Mouse (Mus musculus) E14TG2a.4 (cell line): ENCODE measurements at regions not wholly inside any gene's neighbourhood (a gene's known extent, or its start where the extent isn't known, plus 50 kb on each side); places are given as distances from the start of the nearest gene placed in this dataset.

Experiments
- H3K27me3 ChIP-seq: 2 replicates; pipeline ENCODE4 v1.6.1; 2014; ENCODE audit warnings: low read length, control low read depth; ENCODE audit not compliant: insufficient read depth
- H3K36me3 ChIP-seq: 2 replicates; pipeline ENCODE4 v1.6.1; 2014; ENCODE audit warnings: low read length, control low read depth; ENCODE audit not compliant: insufficient read depth
- H3K4me1 ChIP-seq: replicated peaks from 2 replicates; pipeline ENCODE4 v1.6.1; 2014; ENCODE audit warnings: low read depth, low read length, control low read depth
- H3K4me3 ChIP-seq: replicated peaks from 2 replicates; pipeline ENCODE4 v1.5.1; 2014; ENCODE audit warnings: mild to moderate bottlenecking, low read length
- H3K9me3 ChIP-seq: 2 replicates; pipeline ENCODE4 v1.6.1; 2014; ENCODE audit warnings: low read length, control low read depth
- CTCF ChIP-seq: conservative IDR thresholded peaks from 2 replicates; pipeline ENCODE4 v1.5.1; 2014; ENCODE audit warnings: low read length
- NANOG ChIP-seq: IDR thresholded peaks from 2 replicates; pipeline ENCODE4 v1.6.1; 2014; ENCODE audit warnings: borderline replicate concordance, low read length, mixed read lengths
- POU5F1 ChIP-seq: IDR thresholded peaks from 2 replicates; pipeline ENCODE4 v1.6.1; 2014; ENCODE audit warnings: low read length, borderline replicate concordance

DNA sequence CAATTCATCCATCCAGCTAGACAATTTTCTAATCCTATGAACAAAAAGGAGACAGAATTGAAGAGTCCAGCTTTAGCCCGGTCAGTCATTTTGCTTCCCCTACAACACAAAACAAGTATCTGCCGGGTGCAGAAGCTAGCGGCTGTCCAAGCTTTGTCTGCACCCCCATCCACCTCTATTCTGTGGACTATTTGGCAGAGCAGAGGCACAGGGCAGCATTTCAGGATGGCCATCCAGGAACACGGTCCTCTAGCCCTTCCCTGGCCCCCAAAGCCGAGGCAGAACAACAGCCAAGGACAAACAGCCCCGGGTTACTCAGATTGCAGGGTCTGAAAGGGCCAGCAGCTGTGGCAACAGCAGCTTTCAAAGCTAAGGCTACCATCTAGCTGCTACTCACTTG, 358.6 kb downstream of the Sec23a start:
- H3K4me1 ChIP-seq, result no peaks in the 10 kb centered on the region
- no peaks in the 10 kb centered on the region for H3K9me3 ChIP-seq
- TF ChIP-seq NANOG (no peak), CTCF (no peak), POU5F1 (no peak)
- H3K36me3 ChIP-seq, result no peaks in the 10 kb centered on the region
- H3K27me3 ChIP-seq, result no peaks in the 10 kb centered on the region
- no peak overlapping the region for H3K4me3 ChIP-seq

DNA sequence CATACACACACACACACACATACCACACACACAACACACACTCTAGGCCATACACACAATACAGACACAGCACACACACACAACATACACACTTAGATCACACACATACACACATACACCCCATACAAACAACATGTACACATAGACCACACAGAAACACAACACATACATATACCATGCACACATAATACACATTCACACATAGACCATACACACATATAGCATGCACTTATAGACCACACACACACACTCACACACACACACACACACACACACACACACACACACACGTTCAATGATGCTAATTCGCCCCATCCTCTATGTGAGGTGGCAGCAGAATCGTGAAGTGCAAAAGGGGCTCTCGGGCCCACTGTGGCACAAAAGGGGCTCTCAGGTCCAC, 359.1 kb downstream of the Sec23a start:
- TF ChIP-seq POU5F1 (no peak), NANOG (no peak), CTCF (no peak)
- Histone ChIP-seq H3K36me3 (no peaks in the 10 kb centered on the region), H3K4me1 (no peaks in the 10 kb centered on the region), H3K4me3 (no peak overlapping the region), H3K27me3 (no peaks in the 10 kb centered on the region), H3K9me3 (no peaks in the 10 kb centered on the region)

DNA sequence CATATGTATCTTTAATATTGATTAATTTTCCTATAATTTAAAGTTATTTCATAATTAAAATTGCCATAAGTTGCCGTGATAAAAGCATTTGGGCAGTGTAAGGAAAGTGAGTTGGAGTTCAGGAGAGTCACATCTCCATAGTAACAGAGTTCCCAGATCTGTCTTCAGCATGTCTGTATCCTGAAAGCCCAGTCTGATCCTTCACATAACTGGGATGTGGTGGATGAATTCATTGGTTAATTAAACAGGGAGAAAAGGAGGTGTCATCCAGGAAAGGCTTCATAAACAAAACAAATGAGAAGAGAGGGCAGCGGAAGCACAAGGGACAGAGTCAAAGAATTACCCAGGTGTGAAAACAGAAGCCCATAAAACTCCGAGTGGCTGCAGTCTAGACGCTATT, 363.5 kb downstream of the Sec23a start:
- Histone ChIP-seq H3K4me3 (no peak overlapping the region), H3K27me3 (no peaks in the 10 kb centered on the region), H3K4me1 (no peaks in the 10 kb centered on the region), H3K36me3 (no peaks in the 10 kb centered on the region), H3K9me3 (no peaks in the 10 kb centered on the region)
- TF ChIP-seq NANOG, result no peak
- no peak for TF ChIP-seq CTCF
- no peak for TF ChIP-seq POU5F1

DNA sequence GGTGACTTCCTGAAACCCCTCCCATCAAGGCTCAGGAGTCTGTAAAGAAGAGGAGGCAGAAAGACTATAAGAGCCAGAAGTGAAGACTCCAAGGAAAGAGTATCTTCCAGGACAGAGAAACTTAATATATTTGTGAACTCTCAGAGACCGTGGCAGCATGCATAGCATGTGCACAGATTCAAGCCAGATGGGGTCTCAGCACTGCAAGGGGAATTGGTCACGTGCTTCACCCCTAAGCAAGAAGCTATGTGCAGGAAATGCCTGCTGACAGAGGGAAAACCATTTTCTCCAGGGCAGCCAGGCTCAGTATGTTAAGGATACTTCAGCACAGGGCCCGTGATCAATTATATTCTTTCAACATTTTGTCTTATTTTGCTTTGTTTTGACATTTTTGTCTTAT, 368.0 kb downstream of the Sec23a start:
- TF ChIP-seq NANOG (no peak), POU5F1 (no peak), CTCF (no peak)
- no peaks in the 10 kb centered on the region for H3K4me1 ChIP-seq
- no peak overlapping the region for H3K4me3 ChIP-seq
- no peaks in the 10 kb centered on the region for H3K9me3 ChIP-seq
- H3K36me3 ChIP-seq, result no peaks in the 10 kb centered on the region
- H3K27me3 ChIP-seq, result no peaks in the 10 kb centered on the region

DNA sequence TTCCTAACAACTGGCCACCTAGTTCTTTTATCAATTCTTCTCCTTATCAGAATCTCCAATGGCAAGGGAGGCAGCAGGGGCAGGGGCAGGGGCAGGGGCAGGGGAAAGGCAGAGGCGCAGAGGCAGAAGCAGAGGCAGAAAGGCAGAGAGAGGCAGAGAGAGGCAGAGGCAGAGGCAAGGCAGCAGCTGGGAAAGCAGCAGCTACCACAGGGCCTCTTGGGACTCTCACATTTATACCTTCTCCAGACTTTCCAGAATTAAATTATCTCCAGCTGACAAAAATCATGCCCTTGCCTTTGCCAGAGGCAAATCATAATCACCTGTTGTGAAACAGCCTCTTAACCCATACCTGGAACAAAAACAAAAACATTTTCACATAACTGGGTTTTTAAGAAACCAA, 370.4 kb upstream of the Clec14a start:
- Histone ChIP-seq H3K9me3 (no peaks in the 10 kb centered on the region), H3K27me3 (no peaks in the 10 kb centered on the region), H3K4me1 (no peaks in the 10 kb centered on the region), H3K4me3 (no peak overlapping the region), H3K36me3 (no peaks in the 10 kb centered on the region)
- no peak for TF ChIP-seq CTCF
- no peak for TF ChIP-seq NANOG
- TF ChIP-seq POU5F1, result no peak

DNA sequence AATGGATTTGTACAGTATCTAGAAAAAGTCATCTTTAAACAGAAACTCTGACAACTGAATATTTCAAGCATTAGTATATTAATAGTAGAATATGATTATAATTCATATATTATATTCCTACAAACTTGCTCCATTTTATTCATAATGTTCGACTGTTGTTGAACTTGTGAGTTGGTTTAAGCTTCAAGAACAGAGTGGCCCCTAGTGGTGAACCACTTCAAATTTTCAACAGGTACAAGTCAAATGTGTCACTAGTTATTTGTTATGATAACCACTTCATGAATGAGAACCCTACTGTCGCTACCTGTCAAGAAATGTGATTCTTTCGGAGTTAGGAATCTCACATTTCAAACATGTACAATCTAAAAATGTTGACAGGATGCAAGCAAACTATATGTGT, 369.2 kb upstream of the Clec14a start:
- H3K9me3 ChIP-seq, result no peaks in the 10 kb centered on the region
- no peaks in the 10 kb centered on the region for H3K36me3 ChIP-seq
- TF ChIP-seq CTCF (no peak), POU5F1 (no peak), NANOG (no peak)
- no peaks in the 10 kb centered on the region for H3K27me3 ChIP-seq
- H3K4me3 ChIP-seq, result no peak overlapping the region
- H3K4me1 ChIP-seq, result no peaks in the 10 kb centered on the region

DNA sequence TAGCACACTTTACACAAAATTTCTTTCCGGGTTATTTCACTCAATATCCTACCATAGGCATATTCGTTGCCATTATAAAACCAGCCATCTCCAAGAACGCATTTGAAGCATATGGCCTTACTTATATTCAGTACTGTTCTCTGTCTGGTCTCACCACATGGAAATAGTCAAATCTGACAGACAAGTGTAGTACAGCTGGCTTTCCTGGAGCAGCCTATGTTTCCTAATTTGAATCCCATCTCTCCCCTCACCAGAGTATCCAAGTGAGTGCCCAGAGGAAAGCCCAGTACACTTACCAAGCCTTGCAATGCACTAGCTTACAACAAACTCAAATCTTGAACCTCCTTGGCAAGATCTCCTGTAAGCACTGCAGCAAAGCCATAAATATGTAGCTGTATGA, 363.4 kb upstream of the Clec14a start:
- H3K4me3 ChIP-seq, result no peak overlapping the region
- H3K4me1 ChIP-seq, result no peaks in the 10 kb centered on the region
- H3K9me3 ChIP-seq, result no peaks in the 10 kb centered on the region
- TF ChIP-seq CTCF (no peak), POU5F1 (no peak), NANOG (no peak)
- H3K36me3 ChIP-seq, result no peaks in the 10 kb centered on the region
- no peaks in the 10 kb centered on the region for H3K27me3 ChIP-seq

DNA sequence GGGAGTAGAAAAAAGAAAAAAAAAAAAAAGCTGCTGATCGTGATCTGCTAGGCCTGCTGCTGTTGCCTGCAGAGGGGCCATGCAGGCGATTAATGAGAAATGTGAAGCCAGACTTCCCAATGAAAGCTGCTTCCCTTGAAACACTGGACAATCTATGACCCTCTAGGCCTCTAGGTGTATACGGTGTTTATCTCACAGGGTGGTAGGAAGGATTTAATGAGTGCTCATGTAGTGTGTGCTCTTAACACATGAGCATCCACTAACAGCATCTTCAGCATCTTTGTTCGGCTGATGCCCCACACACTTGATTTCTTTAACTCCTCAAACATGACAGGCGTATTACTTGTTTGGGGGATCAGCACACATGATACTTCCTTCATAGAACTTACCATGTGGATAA, 359.7 kb upstream of the Clec14a start:
- Histone ChIP-seq H3K4me1 (0 out of 2 replicates have a peak, but pooled peaks cover 3% of the 10 kb centered on the region), H3K27me3 (no peaks in the 10 kb centered on the region), H3K4me3 (no peak overlapping the region), H3K9me3 (no peaks in the 10 kb centered on the region), H3K36me3 (no peaks in the 10 kb centered on the region)
- TF ChIP-seq POU5F1, result no peak
- no peak for TF ChIP-seq NANOG
- no peak for TF ChIP-seq CTCF

DNA sequence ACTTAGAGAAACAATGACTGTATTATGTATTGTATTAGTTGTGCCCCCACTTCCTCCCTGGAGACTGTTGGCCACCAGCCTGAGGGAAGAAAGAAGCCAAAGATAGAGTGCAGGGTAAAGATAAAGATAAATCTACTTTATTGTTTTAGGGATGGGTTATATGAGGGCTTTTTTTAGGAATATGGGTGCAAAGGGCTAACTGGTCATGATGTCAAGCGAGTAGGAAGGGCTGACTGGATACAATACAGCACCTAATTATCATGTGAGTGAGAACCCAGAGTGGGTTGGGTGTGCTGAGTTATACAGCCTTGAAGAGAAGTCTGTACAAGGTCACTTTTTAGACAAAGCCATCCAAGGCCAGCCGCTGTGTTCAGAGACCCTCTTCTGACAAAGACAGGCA, 356.1 kb upstream of the Clec14a start:
- H3K36me3 ChIP-seq, result no peaks in the 10 kb centered on the region
- no peaks in the 10 kb centered on the region for H3K27me3 ChIP-seq
- H3K4me3 ChIP-seq, result no peak overlapping the region
- TF ChIP-seq POU5F1, result no peak
- no peak for TF ChIP-seq NANOG
- TF ChIP-seq CTCF, result no peak
- no peaks in the 10 kb centered on the region for H3K9me3 ChIP-seq
- 0 out of 2 replicates have a peak, but pooled peaks cover 3% of the 10 kb centered on the region for H3K4me1 ChIP-seq

DNA sequence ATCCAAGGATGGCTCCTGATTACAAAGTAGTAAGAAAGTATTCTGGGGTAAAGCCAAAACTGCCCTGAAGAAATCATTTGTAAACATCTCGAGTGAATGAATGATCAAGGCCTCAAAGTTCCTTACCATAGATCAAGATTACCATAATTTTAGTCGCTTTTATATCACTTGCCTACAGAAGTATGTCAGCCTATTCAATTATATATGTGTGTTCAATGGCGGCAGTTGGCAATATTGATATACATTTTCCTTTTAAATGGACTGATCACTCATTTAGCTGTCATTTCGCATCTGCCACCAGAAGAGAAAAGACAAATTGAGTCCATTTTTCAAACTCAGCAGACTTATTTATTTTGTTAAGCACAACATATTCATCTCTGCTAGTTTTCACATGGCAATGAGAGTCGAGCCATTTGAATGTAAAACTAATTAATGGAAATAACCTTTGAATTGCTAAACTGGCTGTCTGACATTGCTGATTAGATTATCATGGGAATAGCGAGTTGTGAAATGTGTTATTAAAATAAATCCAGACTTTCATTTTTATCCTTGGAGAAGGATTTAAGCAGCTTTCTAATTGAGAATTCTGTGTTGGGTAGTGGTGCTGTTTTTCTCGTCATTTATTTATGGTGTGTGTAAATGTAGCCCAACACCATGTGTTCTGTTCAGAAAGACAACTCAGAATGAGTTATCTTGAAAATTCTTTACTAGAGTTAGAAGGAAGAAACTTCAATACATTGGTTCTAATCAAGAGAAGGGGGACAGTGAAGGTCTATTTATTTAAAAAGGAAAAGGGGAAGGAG, 350.6 kb upstream of the Clec14a start:
- Histone ChIP-seq H3K4me1 (no peaks in the 10 kb centered on the region), H3K27me3 (no peaks in the 10 kb centered on the region), H3K4me3 (no peak overlapping the region), H3K9me3 (no peaks in the 10 kb centered on the region), H3K36me3 (no peaks in the 10 kb centered on the region)
- TF ChIP-seq POU5F1 (no peak), NANOG (no peak), CTCF (no peak)
